Mouse (Mus musculus) left cerebral cortex, adult 11 months (tissue): ENCODE data around the gene Gm19668.
"Not testable (repeated sequence)": the region's sequence is repeated elsewhere in the genome, so short reads cannot be mapped to it uniquely, and the experiment has no call there.

Experiments
- DNase-seq: peaks from one replicate; pipeline ENCODE4 v3.0.0; 2022; ENCODE audit warnings: low spot score

Gm19668 gene

DNA sequence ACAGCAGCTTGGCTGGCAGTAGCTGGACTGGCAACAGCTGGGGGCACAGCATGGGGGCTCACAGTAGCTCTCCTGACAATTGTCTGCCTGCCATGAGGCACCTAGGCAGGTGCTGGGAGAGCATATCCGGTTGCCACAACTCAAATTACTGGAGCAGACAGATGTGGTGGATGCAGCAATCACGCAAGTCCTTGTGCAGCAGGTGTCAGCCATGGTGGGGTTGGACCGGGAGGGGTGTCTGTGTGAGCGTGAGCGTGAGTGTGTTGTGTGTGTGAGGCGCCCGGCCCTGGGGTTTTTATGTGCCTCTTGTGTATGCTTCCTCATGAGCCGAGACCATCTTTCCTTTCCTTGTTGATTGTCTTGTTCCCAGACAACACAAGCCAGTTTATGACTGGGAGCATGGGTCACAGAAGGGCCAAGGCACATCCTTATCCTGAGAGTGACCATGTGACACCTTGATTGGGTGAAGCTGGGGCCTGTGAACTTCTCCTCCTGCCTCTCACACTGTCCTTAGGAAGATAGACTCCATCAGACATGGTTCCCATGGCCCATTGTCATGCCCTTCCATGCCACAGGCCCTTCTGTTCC is at the start of gene Gm19668:
Gene Gm19668, minus strand, starts transcription at position 213 of the 588 bp plus-strand sequence.
- no peak for DNase-seq

GRCm38 (mm10) chr10:77847538-77847937 is 48.6 kb upstream of the Gm19668 start:
- DNase-seq, result no peak

DNA sequence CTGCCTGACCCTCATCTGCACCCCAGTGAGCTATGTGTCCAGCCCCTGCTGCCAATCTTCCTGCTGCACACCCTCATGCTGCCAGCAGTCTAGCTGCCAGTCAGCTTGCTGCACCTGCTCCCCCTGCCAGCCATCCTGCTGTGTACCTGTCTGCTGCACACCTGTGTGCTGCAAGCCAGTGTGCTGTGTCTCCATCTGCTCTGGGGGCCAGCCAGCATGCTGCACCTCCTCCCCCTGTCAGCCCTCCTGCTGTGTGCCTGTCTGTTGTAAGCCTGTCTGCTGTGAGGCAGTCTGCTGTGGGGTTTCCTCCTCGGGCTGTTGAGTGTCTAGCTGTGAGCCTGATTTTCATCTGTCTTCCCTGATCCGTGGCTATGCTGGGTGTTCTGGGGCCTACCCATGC is 48.0 kb upstream of the Gm19668 start:
- DNase-seq, result no peak

GRCm38 (mm10) chr10:77846503-77846902 is 47.6 kb upstream of the Gm19668 start, which contains the start of gene Gm36176:
Gm36176 (plus strand) TSS chr10:77846803.
- no peak for DNase-seq

- DNase-seq, result no peak
Observed at GRCm38 (mm10) chr10:77839006-77839405, 40.1 kb upstream of the Gm19668 start.

GRCm38 (mm10) chr10:77835647-77836046 is 36.7 kb upstream of the Gm19668 start, which contains the start of gene Krtap10-10:
Krtap10-10 (plus strand) TSS chr10:77835947.
- no peak for DNase-seq

DNA sequence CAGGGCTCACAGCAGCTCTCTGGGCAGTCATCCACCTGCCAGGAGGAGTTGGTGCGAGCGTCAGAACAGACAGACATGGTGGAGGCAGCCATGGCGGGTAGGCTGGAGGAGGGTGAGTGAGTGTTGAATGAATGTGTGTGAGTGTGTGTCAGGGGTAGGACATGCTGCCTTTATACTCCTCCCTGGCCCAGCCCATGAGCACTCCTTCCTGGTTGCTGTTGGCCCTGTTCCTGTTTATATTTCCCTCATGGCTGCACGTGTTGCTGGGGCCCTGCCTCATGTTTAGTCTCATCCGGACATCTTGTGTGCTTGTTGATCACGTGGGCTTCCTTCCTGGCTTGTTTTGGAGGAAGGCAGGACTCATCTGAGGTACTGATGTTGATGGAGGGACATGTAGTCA is 28.0 kb upstream of the Gm19668 start, which contains the start of gene Krtap10-4:
Gene Krtap10-4, minus strand, starts transcription at position 145 of the 400 bp plus-strand sequence.
- DNase-seq, result no peak

DNA sequence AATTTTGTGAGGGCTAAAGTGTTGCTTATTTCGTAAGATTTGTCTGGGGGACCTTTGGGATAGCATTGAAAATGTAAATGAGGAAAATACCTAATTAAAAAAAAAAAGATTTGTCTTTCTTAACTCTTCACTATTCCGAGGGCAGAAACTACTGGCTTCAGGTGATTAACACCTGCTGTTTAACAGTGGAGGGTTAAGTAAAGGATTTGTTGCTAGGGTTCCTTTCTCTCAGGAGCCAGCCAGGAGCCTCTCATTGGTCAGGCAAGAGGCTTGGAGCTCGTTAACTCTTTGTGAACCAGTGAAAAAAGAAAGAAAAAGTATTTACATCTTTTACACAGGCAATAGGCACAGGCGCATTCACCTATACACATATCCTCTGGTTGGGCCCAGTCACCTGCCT is 20.3 kb upstream of the Gm19668 start:
- DNase-seq, result no peak

DNA sequence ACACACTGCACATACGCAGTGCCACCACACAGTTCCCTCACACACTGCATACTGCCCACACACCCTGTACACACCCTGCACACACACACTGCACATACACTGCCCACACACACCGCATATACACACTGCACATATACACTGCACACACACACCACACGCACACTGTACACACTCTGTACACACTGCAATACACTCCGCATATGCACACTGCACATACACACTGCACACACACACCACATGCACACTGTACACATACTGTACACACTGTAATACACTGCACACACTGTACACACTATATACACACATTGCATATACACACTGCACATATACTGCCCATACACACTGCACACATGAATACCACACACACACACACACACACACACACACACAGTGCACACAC is 19.6 kb upstream of the Gm19668 start:
- DNase-seq, result no peak

- DNase-seq, result no peak
Observed at GRCm38 (mm10) chr10:77815514-77815913, 16.6 kb upstream of the Gm19668 start.

DNA sequence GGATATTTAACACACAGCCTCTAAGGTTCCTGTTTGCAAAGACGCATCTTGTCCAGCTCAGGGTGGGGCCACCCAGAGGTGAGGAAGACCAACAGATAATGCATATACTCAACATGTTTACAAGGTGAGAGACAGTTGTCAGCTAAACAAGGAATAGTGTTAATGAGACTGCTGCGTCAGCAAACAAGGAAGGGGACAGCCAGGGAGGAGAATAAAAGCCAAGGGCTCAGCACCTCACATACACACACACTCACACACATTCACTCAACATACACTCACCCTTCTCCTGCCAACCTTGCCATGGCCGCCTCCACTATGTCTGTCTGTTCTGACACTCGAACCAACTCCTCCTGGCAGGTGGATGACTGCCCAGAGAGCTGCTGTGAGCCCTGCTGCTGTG is 15.4 kb upstream of the Gm19668 start, which contains the start of gene Gm2696:
Gene Gm2696, plus strand, starts transcription at position 301 of the 400 bp plus-strand sequence.
- DNase-seq, result no peak

DNA sequence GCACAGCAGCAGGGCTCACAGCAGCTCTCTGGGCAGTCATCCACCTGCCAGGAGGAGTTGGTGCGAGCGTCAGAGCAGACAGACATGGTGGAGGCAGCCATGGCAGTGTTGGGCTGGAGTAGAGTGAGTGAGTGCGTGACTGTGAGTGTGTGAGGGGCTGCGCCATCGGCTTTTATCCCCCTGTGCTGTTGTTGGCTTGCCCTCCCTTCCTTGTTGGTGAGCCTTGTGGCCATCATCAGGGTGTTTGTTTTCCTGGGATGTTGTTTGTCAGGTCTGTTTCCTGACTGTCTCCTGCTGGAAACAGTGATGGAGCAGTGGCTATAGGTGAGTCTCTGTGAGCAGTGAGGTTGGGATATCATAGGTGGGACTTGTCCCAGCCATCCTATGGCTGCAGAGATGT is 12.8 kb upstream of the Gm19668 start, which contains the start of gene Gm9507:
Gene Gm9507, minus strand, starts transcription at position 101 of the 400 bp plus-strand sequence.
- DNase-seq, result no peak

DNA sequence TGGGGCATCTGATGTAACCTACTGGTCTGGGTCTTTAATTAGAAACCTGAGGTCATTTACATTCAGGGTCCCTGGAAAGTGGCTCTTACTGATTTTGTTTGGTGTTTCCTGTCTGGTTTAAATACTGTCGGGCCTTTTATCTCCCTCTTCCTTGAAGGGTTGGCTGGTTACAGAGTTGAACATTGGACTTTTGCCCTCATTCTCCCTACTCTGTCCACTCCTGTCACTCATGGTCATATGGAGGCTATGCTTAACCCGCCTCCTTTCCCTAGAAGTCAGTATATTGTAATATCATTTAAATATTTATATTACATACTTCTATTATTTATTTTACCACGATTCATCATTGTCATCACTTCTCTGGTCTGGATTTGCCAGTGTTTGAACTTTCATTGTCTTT is 5.2 kb upstream of the Gm19668 start:
- no peak for DNase-seq

DNA sequence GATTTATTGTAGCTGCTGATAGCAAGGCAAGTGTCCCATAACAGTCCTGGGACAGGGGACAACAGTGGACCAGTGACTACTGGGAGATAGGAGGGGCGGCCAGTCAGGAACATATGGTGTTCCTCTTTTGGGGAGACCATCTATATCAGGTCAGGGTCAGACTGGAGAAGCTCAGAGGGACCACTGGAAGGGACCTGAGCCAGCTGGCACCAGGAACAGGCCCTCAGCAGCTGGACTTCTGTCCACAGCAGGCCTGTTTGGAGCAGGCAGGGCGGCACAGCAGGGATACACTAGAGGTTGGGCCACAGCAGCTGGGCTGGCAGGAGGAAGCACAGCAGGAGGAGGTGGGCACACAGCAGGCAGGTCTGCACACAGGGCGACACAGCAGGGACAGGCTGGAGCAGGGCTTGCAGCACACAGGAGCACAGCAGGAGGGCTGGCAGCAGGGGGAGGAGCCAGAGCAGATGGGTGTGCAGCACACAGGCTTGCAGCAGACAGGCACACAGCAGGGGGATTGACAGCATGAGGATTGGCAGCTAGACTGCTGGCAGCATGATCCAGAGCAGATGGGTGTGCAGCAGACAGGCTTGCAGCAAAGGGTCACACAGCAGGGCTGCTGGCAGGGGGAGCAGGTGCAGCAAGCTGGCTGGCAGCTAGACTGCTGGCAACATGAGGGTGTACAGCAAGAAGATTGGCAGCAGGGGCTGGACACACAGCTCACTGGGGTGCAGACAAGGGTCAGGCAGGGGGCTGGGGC is 591 bp downstream of the Gm19668 start:
- DNase-seq, result not testable (repeated sequence)

- no peak for DNase-seq
Observed at GRCm38 (mm10) chr10:77797677-77798076, 1.3 kb downstream of the Gm19668 start.

- no peak for DNase-seq
Observed at GRCm38 (mm10) chr10:77794976-77795375, 4.0 kb downstream of the Gm19668 start, which contains the start of gene Gm9639. Gm9639 (minus strand) TSS chr10:77795076.

- DNase-seq, result no peak
Observed at GRCm38 (mm10) chr10:77788621-77789020, 10.3 kb downstream of the Gm19668 start.

DNA sequence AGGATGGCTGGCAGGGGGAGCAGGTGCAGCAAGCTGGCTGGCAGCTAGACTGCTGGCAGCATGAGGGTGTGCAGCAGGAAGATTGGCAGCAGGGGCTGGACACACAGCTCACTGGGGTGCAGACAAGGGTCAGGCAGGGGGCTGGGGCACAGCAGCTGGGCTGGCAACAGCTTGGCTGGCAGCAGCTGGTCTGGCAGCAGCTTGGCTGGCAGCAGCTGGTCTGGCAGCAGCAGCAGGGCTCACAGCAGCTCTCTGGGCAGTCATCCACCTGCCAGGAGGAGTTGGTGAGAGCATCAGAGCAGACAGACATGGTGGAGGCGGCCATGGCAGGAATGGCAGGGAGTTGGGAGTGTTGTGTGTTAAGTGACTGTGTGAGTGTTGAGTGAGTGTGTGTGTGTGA is 11.1 kb downstream of the Gm19668 start, which contains the start of gene Gm7137:
Gene Gm7137, minus strand, starts transcription at position 325 of the 400 bp plus-strand sequence.
- DNase-seq, result not testable (repeated sequence)

DNA sequence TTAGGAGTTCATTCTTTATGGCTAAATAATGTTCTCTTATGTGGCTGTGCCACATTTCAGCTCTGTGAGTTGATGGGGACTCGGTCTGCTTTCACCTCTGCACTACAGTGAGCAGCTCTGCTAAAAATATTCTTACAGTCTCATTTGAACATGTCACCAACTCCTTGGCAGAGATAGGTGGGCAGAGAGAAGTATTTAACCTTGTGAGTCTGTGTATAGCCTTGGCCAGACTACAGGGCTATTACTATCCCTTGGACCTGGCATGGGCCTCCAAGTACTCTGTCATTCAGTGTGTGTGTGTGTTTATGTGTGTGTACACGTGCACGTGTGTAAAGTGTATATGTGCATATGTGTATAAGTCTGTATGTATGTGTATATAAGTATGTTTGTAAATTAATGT is 15.5 kb downstream of the Gm19668 start:
- not testable (repeated sequence) for DNase-seq

DNA sequence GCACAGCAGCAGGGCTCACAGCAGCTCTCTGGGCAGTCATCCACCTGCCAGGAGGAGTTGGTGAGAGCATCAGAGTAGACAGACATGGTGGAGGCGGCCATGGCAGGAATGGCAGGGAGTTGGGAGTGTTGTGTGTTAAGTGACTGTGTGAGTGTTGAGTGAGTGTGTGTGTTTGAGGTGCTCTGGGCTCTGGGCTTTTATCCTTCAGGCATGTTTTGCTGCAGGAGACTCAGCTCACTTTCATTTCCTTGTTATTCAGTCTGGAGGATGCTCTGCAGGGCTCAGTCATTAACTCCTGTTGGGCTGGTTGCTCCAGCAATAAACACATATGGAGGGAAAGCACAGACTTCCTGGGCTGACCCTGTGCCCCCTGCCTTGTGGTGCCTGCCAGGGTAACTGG is 16.5 kb downstream of the Gm19668 start, which contains the start of gene Gm3250:
Gene Gm3250, minus strand, starts transcription at position 101 of the 400 bp plus-strand sequence.
- not testable (repeated sequence) for DNase-seq

DNA sequence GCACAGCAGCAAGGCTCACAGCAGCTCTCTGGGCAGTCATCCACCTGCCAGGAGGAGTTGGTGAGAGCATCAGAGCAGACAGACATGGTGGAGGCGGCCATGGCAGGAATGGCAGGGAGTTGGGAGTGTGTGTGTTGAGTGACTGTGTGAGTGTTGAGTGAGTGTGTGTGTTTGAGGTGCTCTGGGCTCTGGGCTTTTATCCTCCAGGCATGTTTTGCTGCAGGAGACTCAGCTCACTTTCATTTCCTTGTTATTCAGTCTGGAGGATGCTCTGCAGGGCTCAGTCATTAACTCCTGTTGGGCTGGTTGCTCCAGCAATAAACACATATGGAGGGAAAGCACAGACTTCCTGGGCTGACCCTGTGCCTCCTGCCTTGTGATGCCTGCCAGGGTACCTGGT is 22.1 kb downstream of the Gm19668 start, which contains the start of gene Gm7138:
Gene Gm7138, minus strand, starts transcription at position 101 of the 400 bp plus-strand sequence.
- DNase-seq, result not testable (repeated sequence)

- not testable (repeated sequence) for DNase-seq
Observed at GRCm38 (mm10) chr10:77772142-77772541, 26.8 kb downstream of the Gm19668 start.

DNA sequence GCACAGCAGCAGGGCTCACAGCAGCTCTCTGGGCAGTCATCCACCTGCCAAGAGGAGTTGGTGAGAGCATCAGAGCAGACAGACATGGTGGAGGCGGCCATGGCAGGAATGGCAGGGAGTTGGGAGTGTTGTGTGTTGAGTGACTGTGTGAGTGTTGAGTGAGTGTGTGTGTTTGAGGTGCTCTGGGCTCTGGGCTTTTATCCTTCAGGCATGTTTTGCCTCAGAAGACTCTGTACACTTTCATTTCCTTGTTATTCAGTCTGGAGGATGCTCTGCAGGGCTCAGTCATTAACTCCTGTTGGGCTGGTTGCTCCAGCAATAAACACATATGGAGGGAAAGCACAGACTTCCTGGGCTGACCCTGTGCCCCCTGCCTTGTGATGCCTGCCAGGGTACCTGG is 27.7 kb downstream of the Gm19668 start, which contains the start of gene Gm3238:
Gene Gm3238, minus strand, starts transcription at position 101 of the 400 bp plus-strand sequence.
- not testable (repeated sequence) for DNase-seq
